Mouse (Mus musculus): ENCODE results near the gene Mettl26. TPM values are rescaled to one million over a fixed set of nuclear protein-coding genes. Genes with fewer than 3 reads are reported as not detected.

Gene Mettl26
- total RNA-seq, 2 experiments from 2014 or later = 33.3 to 36.4 TPM

DNA sequence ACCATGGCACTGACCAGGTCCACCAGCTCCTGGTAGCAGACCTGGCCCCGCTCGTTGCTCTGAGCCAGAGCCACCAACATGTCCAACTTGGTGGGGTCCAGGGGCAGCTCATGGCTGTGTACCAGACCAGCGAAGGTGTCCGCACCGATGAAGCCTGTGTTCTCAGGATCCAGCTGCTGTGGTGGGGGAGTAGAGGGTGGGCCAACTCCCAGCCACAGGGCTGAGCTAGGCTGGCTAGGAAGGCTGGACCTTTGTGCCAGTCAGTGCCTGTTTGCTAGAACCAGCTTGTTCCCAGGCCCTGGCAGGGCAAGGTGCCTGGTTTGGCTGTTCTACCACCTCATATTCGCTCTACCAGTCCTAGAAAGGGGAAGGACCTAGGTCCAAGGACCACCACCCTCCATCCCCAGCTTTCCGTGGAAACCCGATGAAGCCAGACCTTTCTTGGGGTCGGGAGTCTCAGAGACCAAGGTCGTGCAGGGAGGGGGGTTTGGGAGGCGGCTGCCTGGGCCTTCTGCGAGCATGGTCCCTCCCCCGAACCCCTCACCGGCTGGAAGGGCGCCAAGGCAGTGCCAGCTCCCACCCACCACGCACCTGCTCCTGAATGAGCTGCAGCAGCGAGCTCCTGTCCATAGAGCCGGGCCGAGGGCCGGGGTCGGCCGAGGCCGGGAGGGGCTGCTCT, 38.3 kb upstream of the Mettl26 start:
- no peak for DNase-seq (ENCODE audit: low spot score in 2 of 2)
- intact Hi-C loops (cut with DNase I) = no loop called here

DNA sequence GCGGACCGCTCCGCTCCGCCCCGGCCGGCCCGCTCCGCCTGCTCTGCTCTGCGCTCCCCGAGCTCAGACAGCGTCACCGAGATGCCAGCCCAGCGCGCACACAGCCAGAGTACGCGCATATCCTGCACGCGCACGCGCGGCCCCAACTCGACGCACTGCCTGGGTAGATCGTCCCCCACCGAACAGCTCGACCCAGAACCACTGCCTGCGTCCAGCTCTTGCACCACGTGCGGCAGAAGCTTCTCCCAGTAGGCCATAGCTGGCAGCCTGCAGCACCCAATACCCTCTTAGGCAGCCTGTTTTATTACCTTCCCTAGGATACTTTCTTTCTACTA, 37.8 kb upstream of the Mettl26 start, which contains the start of gene Rhbdl1:
Rhbdl1 (minus strand) TSS at position 220 of the 335 bp plus-strand sequence.
- intact Hi-C loops (cut with DNase I) = no loop called here
- peak; percentile 86 to 87 for DNase-seq (ENCODE audit: low spot score in 2 of 2)

DNA sequence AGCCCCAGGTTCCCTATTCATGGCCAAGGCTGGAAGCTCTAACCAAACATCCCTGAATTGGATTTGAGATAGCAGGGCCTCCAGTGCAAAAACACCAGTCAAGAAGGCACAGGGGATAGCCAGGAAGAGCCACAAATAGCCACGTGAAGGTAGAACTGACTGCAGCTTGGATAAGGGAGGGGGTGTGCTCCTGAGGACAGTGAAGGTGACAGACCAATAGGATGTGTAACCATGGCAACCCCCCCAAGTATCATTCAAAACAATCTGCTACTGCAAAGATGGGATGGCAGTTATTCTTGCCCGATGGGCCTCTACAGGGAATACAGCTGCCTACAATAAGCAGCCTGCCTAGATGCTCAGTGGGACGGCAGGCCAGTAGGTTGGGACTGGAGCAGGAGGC, 37.3 kb upstream of the Mettl26 start:
- intact Hi-C loops (cut with DNase I) = no loop called here
- DNase-seq (ENCODE audit: low spot score in 2 of 2) = no peak

DNA sequence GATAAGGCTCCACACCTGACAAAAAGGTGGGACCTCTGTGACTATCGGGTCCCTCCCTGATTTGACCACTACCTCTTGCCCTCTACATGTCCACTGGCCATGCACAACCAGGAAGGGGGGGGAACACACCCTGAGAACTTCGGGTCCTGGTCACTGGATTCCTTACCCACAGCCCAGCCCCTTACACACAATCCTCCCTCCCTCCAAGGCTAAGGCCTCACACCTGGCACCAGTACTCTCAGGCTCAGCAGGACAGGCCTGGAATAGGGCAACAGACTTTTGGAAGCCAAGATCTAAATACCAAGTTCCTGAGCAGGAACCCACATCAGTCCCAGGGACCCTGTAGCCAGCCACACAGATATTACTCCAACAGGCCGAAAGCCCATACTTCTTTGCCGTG, 36.0 kb upstream of the Mettl26 start:
- intact Hi-C loops (cut with DNase I) = no loop called here

DNA sequence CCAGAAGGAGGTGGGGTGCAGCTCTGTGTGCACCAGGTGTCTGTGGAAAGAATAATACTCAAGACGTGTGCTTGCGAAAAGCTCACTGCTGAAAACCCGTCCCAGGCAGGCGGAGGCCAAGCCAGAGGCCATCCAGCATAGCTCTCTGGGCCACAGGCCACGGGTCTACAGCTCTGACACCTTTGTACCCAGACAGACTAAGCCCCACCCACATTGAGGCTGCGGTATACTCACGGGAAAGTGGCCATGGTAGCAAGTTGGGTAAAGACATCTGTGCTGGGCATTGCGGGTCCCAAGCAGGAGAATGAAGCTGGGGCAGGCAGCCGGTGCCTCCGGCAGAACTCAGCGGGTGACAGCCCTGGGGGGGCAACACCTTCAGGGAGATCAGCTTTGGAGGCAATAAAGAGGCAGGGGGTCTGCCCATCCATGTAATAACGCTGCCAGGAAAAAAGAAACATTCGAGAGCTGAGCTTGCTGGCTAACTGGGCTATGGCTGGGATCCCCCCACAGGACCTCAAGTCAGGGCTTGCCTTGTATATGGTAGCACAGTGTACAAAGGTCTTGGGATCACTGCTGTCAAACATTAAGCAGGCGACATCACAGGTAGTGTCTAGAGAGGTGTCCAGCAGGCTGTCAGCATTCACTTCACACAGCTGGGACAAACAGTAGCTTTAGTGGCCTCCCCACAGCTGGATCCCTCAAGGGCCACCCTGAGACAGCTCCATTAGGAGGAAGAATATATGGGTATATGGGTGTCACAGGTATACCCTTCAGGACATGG, 35.2 kb upstream of the Mettl26 start:
- intact Hi-C loops (cut with DNase I) = no loop called here
- no peak for DNase-seq (ENCODE audit: low spot score in 2 of 2)

More for the DNA sequence above, 36.0 kb upstream of the Mettl26 start:
- no peak for DNase-seq (ENCODE audit: low spot score in 2 of 2)

DNA sequence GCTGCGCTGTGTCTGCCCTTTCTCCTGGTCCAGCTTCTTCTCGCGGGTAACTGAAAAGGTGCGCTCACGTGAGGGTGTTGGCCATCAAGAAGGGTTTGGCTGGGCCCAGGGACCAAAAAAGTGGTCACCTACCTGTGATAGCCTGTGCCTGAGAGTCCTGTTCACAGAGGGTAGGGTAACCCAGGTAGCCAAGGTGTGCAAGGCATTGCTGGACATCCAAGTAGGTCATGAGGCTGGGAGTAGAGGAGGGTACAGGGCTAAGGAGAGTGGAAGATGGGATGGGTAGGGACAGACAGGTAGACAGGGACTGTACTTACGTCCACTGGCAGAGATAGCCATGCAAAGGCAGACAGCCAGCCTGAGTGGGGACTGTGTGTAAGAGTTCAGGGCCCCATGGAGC, 34.4 kb upstream of the Mettl26 start:
- DNase-seq (ENCODE audit: low spot score in 2 of 2) = no peak
- intact Hi-C loops (cut with DNase I) = no loop called here

DNA sequence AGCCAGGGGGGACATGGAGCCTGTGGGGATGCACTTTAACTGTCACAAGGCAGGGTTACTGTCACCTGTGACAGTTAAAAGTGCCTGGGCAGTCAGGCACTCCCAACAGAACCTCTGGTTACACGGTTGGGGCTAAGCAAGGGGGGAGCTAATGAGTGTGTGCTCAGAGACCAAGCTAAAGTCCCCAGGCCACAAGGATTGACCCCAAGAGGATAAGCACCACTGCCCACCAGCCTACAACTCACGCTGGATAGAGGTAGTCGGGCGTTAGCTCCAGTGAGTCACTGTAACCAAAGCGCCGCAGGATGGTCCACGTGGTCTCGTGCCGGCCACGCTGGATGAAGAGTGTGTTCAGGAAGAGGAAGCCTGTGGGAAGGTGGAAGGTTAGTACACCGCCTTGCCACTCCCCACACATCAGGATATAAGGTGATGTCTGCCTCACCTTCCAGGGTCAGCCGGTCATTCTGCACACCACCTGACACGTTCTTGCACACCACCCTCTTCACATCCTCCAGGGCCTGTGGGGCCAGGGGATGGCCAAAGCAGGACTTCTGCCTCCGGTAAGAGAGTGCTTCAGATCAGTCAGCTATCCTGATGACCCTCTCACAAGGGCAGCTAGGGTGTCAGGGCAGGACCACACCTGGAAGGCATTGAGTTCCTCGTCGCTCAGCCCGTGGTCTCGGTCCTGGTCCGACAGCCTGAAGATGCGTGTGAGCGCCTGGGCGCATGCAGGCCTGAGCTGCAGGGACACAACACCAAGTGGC, 33.6 kb upstream of the Mettl26 start, which contains the start of gene Gm20683:
Gm20683 (minus strand) TSS at position 647 of the 764 bp plus-strand sequence.
- no peak for DNase-seq (ENCODE audit: low spot score in 2 of 2)
- intact Hi-C loops (cut with DNase I) = no loop called here

DNA sequence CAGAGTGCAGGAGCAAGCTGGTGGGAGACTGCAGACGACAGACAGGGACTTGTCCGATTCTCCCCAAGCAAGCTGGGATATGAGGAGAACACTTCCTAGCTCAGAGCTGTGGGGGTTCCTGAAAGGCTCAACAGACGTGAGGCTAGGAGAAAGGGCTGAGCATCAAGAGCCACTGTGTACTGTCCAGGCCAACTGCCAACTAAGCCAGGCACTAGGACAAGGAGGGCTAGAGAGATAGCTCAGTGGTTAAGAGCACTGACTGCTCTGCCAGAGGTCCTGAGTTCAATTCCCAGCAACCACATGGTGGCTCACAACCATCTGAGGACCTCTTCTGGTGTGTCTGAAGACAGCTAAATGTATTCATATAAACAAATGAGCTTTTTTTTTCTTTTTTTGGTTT, 32.4 kb upstream of the Mettl26 start:
- intact Hi-C loops (cut with DNase I) = no loop called here
- no peak for DNase-seq (ENCODE audit: low spot score in 2 of 2)

DNA sequence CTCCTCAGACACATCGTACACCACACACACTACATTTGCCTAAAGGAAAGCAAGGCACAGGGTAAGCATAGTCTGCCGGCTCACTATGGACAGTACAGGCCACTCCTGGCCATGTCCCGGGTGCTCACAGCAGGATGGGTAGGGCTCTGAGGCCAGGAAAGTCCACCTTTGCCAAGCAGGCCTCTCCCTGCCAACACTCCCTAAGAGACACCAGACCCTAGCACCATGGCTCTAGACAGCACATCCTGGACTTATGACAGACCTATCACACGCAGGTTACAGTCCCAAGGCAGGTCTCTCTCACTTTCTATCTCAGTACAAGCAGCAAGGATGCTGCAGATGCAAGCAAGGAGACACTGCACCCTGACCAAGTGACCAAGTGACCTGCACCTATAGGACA, 31.8 kb upstream of the Mettl26 start:
- DNase-seq (ENCODE audit: low spot score in 2 of 2) = no peak
- intact Hi-C loops (cut with DNase I) = no loop called here

DNA sequence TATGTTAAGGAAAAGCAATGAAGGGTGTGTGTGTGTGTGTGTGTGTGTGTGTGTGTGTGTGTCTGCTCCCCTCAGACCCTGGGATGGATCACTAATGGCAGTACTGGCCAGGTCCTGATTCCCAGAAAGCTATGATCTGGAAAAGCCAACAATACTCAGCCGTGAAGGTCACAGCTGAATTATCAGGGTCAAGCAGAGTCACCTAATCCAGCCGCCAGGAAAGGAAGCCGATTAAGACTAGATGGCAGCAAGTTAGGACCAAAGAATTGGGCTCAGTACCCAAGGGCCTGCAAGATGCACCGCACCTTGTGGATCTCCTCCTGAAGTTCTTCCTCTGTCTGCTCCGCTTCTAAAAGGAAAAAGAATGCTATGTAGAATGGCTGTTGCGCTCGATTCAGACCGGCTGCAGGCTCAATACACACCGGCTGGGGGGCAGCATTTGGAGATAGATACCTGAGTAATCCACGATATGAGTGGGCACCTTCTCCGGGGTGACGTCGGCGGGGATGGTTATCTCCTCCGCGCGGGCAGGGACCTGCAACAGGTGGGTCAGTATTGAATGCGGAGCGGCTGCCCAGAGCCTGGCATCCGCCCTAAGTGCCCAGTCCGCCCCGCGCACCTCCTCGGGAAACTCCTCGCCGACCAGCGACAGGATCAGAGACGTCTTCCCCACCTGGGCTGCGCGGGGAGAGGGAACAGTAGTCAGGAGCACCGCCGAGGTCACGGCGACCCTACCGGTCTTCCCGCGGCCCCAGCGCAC, 31.1 kb upstream of the Mettl26 start:
- peak in 1 of 2 experiments; percentile 48 for DNase-seq (ENCODE audit: low spot score in 2 of 2)
- intact Hi-C loops (cut with DNase I) = no loop called here

DNA sequence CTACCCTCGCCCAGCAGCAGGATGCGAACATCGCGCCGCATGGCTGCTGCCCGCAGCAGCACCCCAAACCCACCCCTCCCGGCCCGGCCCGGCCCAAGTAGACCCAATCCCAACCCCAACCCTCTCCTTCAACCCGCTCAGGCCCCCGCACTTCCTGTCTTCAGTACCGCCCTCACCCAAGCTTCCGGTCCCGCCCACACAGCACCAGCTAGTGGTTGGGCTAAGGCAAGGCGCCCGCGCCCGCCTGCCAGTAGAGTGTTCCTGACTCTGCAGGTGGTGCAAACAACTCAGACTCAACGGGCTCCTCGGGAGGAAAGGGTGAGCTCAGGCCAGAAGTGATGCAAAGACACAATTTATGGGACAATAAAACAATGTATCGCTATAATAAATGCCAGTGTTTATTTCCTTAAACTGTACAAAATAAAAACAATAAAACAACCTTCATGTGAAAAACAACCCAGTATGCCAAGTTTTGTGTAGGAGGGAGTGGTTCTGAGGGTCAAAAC, 30.4 kb upstream of the Mettl26 start, which contains the start of gene Rhot2:
Rhot2 (minus strand) TSS at position 456 of the 506 bp plus-strand sequence.
- intact Hi-C loops (cut with DNase I) = no loop called here
- DNase-seq (ENCODE audit: low spot score in 2 of 2) = peak; percentile 92 to 94

DNA sequence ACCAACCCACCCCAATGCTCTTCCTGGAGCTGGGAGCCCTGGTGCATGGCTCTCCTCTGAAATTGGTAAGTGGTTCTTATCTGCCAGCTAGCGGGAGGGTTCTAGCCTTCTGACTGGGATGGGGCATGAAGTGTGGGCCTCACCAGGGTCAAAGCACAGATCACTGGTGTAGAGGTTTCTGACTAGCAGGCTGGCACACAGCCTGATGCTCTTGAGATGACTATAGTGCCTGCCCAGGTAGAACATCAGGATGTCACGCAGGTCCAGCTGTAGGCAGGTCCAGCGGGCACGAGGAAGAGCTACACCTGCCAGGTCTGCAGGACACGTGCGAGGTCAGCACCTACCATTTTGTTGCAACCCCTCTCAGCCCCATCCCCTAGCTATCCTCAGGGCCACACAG, 14.6 kb upstream of the Mettl26 start:
- intact Hi-C loops (cut with DNase I) = no loop called here
- DNase-seq (ENCODE audit: low spot score in 2 of 2) = no peak

DNA sequence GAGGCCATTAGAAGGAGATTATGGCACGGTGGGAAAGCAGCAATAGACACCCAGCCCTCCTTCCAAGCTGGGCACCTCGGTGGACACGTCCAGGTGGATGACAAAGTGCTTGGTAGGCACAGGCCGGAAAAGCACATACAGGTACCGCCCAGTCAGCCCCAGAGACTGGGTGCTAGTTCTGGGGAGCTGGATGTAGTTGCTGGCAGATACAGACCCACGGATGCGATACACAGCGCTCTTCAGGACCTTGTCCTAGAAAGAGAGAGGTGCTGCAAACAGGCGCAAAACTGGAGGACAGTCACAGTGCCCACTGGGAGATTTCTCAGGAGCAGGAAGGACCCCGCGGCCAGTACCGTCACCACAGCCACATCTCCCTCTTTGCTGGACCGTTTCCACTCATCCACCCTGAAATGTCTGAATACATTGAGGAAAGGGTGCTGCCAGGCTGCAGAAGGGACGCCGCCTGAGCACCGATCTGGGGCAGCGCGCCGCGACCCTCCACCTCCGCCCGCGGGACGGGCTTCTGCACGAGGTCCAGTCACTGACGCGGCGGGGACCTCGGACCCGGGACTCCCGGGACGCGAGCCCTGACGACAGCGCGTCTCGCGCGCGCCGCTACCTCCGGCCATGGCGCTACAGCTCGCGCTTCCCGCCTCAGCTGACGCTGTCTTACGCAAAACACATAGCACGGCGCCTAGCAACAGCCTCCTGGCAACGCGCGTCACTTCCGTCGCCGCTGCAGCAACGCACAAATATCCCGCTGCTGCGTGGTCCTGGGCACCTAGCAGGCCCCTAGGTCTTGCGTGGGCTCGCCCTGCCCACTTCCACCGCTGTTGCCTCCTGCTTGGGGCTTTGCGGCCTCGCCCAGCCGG, 13.8 kb upstream of the Mettl26 start, which contains the start of gene Wdr90:
Wdr90 (minus strand) TSS at position 670 of the 872 bp plus-strand sequence.
- intact Hi-C loops (cut with DNase I) = no loop called here
- peak; percentile 94 to 95 for DNase-seq (ENCODE audit: low spot score in 2 of 2)

DNA sequence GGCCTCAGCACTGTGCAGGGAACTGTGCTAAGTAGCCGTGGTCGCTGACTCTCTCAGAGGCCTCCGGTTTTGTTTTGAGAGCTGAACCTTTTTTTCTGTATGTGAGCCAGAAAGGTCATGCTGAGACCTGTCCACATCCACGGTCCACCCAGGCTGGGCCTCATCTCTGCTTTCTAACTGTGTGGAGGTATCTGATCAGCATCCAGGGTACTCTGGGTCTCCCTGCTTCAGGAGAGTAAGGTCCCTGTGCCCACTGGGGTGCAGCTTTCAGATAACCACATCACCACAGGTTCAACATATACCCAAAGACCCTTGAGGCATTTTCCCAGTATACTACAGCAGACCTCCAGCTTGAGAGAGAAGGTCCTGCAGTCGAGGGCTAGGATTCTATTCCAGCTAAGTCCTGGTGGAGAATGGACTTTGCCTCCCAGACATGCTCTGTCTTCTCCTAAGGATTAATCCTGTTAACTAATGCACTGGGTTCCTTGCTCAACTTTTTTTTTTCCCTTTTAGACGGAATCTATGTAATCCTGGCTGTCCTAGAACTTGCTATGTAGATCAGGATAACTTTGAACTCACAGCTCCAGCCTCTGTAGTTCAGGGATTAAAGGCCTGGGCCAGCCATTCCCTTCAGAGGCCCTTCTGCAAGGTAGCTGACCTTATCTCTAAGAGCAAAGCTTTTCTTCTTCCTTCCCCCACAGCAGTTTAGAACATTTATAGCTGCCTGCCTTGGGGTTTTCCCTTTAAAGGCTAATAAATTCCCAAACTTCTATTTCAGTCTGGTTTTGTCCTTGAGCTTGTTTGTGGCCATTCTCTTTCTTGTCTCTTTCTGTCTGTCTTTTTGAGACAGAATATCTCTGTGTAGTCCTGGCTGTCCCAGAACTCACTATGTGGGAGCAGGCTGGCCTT, 12.9 kb upstream of the Mettl26 start:
- intact Hi-C loops (cut with DNase I) = no loop called here
- DNase-seq (ENCODE audit: low spot score in 2 of 2) = no peak

DNA sequence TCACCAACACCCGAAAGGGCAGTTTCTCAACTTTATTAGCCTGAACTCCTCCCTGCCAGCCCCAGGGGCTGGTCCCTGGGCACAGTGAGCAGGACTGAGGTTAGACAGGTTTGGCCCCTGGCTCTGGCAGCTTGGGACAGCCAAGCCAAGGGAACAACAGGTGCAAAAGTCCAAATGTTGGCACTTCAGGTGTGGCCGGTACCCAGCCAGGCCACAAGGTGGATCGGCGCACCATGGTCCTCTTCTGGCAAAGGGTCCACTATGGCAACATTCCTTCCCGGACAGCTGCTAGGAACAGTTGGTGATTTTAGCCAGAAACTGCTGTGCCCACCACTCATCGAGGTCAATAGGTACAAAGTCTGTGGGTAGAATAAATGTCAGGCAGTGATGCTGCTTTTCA, 11.2 kb upstream of the Mettl26 start:
- no peak for DNase-seq (ENCODE audit: low spot score in 2 of 2)
- intact Hi-C loops (cut with DNase I) = no loop called here

DNA sequence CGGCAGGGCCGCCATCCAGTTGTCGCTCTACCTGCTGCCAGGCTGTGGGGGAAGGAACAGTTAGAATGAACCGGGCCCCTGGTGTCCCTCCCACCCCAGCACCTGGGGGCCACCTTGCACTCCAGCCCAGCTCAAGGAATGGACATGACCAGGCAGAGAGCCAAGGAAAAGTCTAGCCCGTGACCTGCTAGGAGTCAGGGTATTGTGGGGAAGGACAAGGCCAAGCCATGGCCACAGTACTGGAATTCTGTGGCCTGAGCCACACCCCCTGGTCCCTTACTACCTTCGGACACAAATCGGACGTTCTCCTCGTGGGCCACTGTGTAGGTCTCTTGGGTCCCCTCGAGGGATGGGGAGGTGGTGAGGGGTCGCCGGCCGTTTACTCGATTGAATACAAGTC, 10.6 kb upstream of the Mettl26 start:
- DNase-seq (ENCODE audit: low spot score in 2 of 2) = no peak
- intact Hi-C loops (cut with DNase I) = no loop called here

DNA sequence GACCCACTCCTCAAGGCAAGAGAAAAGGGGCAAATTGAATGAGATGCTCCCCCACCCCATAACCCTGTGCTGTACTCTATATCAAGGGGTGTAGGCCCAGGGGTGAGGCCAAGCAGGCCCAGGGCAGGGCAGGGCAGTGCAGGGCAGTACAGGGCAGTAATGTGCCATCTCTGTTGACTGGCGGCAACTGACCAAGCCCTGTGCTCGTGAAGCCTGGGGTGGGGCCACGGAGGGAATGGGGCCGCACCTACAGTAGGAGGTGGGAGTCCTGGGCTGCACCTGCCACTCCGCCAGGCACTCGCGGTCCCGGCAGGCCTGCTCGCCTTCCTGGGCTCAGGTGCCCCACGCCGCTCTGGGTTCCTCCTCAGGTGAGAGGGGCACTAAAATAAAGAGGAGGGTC, 9.6 kb upstream of the Mettl26 start:
- no peak for DNase-seq (ENCODE audit: low spot score in 2 of 2)
- intact Hi-C loops (cut with DNase I) = no loop called here

DNA sequence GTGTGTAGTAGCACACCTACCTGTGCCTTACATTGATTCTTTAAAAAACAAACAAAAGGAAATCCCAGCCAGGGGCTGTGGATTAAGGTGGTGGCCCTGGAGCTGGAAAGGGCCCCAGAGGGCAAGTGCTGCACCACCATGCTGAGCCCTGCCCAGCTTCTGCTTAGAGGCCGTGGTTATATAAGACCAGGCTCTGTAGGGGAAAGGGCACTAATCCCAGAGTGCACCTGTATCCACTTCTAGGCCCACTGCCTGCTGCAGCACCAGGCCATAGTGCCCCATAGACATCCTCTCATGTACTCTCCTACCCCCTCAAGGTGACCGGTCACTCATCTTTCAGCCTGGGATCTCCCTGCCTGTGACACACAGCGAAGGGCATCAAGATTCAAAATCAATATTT, 8.7 kb upstream of the Mettl26 start:
- no peak for DNase-seq (ENCODE audit: low spot score in 2 of 2)
- intact Hi-C loops (cut with DNase I) = no loop called here
